Mouse (Mus musculus): ENCODE measurements around the gene Plcg1. TPM values are rescaled to one million over a fixed set of nuclear protein-coding genes. Genes with fewer than 3 reads are reported as not detected.

Plcg1 gene
- polyA plus RNA-seq, 1 experiment from 2014 or later, result 74.3 TPM

DNA sequence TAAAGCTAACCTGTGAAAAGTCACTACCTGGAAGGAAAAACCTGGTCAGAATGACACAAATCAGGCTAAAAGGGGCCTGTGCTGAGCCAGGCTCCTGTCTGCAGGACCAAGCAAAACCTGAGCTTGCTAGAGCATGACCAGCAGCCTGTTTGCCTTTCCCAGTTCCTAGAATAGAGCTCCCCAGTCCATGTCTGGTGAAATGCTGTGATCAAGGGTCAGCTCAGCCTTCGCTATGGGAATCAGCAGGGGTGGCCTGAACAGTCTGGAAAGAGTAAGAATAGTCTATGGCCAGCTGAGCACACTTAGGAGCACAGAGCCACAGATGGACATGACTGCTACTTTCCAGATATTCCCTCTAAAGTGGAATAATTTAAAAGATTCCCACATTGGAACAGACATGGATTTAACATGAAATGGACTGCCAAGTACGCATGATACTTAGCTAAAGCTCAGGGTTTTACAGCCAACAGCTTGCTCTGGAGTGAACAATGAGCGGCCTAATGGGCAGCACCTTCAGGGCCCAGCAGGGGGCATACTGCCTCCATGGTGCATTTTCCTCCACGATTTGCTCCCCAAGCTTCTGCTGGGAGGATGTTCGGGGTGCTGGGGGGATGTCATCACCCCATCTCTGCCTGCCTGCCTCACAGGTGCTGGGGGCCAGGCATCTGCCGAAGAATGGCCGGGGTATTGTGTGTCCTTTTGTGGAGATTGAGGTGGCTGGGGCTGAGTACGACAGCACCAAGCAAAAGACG is 29.5 kb downstream of the Plcg1 start:
- WGBS, result 90% methylated on average over 9 of the region's 9 CpGs
- Histone ChIP-seq H3K36me3 (peaks cover 98% of the 10 kb centered on the region), H3K27ac (no peak overlapping the region)

DNA sequence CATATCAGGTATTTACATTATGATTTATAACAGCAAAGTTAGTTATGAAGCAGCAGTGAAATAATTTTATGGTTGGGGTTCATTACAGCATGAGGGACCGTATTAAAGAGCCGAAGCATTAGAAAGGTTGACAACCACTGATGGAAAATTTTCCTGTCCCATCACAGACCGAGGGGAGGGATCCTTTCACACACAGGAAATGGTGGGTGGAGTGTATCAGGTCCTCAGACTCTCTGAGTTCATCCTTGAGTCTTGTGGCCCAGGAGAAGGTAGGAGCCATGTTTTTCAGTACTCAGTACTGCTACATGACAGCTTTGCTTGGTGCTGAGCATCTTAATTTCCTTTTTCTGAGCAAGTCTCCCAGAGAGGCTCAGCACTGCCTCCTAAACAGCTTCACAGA is 32.7 kb downstream of the Plcg1 start:
- Histone ChIP-seq H3K36me3 (peaks cover 90% of the 10 kb centered on the region), H3K27me3 (no peaks in the 10 kb centered on the region), H3K9me3 (no peaks in the 10 kb centered on the region), H3K27ac (no peak overlapping the region), H3K4me1 (replicated peaks) (0 out of 2 replicates have a peak, but pooled peaks cover 6% of the 10 kb centered on the region), H3K9ac (replicated peaks) (no peak overlapping the region), H3K4me2 (replicated peaks) (no peak overlapping the region), H3K4me3 (replicated peaks) (no peak overlapping the region)
- no peak for ATAC-seq
- WGBS, result 93% methylated on average over 3 of the region's 3 CpGs

More for the DNA sequence above, 29.5 kb downstream of the Plcg1 start:
- Histone ChIP-seq H3K9ac (replicated peaks) (no peak overlapping the region), H3K4me1 (replicated peaks) (no peaks in the 10 kb centered on the region), H3K27me3 (no peaks in the 10 kb centered on the region), H3K9me3 (no peaks in the 10 kb centered on the region), H3K4me2 (replicated peaks) (no peak overlapping the region), H3K4me3 (replicated peaks) (no peak overlapping the region)
- ATAC-seq, result no peak

DNA sequence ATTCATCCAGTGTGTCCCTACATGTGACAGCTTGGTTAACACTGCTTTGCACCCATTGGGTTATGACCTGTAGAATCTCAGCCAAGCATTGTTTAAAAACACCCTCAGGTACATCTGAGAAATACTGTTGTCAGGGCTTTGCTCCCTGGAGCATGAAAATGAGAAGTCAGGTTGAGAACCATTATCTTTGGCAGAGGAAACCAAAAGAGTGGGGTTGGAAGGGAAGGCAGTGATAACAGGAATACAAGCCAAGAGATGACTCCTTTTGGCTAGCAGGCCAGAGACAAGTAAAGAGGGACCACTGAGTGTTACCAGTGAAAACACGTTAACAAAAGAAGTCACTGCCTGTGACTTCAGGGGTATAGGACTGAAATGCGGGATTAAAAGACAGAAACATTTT is 33.3 kb downstream of the Plcg1 start:
- H3K27ac ChIP-seq, result no peak overlapping the region
- H3K4me3 ChIP-seq (replicated peaks), result no peak overlapping the region
- no peaks in the 10 kb centered on the region for H3K9me3 ChIP-seq
- peaks cover 90% of the 10 kb centered on the region for H3K36me3 ChIP-seq
- no peak overlapping the region for H3K9ac ChIP-seq (replicated peaks)
- H3K4me1 ChIP-seq (replicated peaks), result 0 out of 2 replicates have a peak, but pooled peaks cover 6% of the 10 kb centered on the region
- WGBS, result 91% methylated on average over 2 of the region's 2 CpGs
- no peak for ATAC-seq
- H3K27me3 ChIP-seq, result no peaks in the 10 kb centered on the region
- no peak overlapping the region for H3K4me2 ChIP-seq (replicated peaks)

DNA sequence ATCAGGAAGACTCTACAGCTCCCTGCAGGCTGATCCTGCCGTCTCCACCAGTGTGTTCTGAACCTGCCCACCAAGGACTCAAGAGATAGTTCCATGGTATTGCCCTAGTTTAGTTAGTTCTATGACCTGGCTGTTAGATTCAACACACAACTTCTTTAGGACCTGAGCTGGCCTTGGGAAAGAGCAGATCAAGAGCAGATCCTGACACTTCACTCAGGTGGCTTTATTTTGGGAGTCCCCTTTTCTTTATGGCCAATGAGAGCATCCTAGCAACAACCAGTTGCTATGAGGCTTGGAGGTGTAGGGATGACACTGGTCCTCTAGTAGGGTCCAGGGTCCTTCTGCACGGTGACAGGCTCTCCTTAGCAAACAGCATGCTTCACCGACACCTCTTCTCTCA is 34.0 kb downstream of the Plcg1 start:
- no peak overlapping the region for H3K4me2 ChIP-seq (replicated peaks)
- 73% methylated on average over 3 of the region's 3 CpGs for WGBS
- no peaks in the 10 kb centered on the region for H3K27me3 ChIP-seq
- no peak overlapping the region for H3K27ac ChIP-seq
- no peaks in the 10 kb centered on the region for H3K9me3 ChIP-seq
- no peak overlapping the region for H3K4me3 ChIP-seq (replicated peaks)
- peaks cover 85% of the 10 kb centered on the region for H3K36me3 ChIP-seq
- no peak for ATAC-seq
- no peak overlapping the region for H3K9ac ChIP-seq (replicated peaks)
- H3K4me1 ChIP-seq (replicated peaks), result 0 out of 2 replicates have a peak, but pooled peaks cover 6% of the 10 kb centered on the region

DNA sequence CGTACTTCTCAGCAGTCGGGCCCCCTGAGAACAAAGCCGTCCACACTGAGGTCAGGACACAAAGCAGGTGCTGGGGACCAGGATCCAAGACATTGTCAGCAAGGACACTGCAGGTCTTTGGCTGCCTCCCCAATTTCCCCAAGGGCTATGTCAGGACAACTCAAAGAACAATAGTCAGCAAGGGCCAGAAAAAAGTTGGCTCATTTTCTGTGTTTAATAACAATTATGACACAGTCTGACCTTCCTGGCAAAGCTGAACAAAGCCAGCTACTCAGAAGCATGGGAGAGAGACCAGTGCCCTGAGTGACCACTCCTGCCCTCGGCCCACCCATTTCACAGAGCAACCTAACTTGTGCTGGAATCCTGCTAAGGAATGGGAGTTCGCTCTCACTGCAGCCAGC is 35.3 kb downstream of the Plcg1 start:
- Histone ChIP-seq H3K27me3 (no peaks in the 10 kb centered on the region), H3K4me3 (replicated peaks) (no peak overlapping the region), H3K4me1 (replicated peaks) (0 out of 2 replicates have a peak, but pooled peaks cover 6% of the 10 kb centered on the region), H3K36me3 (peaks cover 75% of the 10 kb centered on the region), H3K27ac (no peak overlapping the region), H3K9me3 (no peaks in the 10 kb centered on the region), H3K4me2 (replicated peaks) (no peak overlapping the region), H3K9ac (replicated peaks) (no peak overlapping the region)
- 69% methylated on average over 5 of the region's 5 CpGs for WGBS
- ATAC-seq, result no peak

DNA sequence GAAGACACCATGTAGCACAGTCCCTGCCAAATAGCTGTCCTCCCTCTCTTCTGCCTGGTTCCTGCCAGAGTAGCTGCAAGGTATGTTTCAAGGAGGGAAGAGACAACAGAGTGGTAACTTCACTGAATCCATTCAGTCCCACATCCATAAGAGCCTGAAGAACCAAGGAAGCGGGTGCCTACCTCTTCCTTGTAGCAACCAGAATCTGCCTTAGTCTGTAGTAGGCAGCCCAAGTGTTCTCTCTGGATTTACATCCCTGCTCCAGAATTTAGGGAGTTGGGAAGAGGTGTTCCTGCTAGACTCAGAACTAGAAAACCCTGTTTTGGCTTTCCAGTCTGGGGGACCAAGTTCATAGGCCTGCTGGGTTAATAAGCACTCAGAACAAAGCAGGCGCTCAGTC is 36.1 kb downstream of the Plcg1 start:
- no peaks in the 10 kb centered on the region for H3K27me3 ChIP-seq
- no peak overlapping the region for H3K27ac ChIP-seq
- no peaks in the 10 kb centered on the region for H3K9me3 ChIP-seq
- H3K4me2 ChIP-seq (replicated peaks), result no peak overlapping the region
- 95% methylated on average over 2 of the region's 2 CpGs for WGBS
- ATAC-seq, result no peak
- no peak overlapping the region for H3K4me3 ChIP-seq (replicated peaks)
- H3K9ac ChIP-seq (replicated peaks), result no peak overlapping the region
- peaks cover 67% of the 10 kb centered on the region for H3K36me3 ChIP-seq
- H3K4me1 ChIP-seq (replicated peaks), result 0 out of 2 replicates have a peak, but pooled peaks cover 6% of the 10 kb centered on the region

DNA sequence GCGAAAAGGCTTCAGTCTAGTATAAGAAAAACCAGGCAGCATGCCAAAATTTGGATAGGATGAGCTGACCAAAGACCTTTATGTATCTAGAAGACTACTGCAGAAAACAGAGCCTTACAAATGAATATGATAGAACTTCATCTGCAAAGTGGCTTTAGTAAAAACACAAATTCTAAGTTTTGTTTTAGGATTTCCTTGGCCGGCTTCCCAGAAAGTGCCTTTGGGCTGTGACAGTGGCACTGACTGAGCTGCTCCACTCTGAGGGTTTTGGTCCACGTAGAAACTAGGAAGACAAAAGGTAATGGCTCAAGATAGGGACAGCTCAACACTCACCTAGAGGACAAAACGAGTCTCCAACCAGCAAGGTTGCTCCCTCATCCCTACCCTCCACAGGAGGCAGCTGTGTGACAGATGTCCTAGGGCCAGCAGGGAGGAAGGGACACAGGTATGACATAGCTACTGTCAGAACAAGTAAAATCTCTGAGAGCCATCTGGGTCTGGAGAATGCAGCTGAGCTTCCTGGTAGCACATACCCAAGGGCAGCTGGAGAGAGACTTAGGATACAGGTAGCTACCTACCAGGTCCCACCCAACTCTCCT is 37.1 kb downstream of the Plcg1 start:
- no peak for ATAC-seq
- Histone ChIP-seq H3K4me3 (replicated peaks) (no peak overlapping the region), H3K4me1 (replicated peaks) (0 out of 2 replicates have a peak, but pooled peaks cover 6% of the 10 kb centered on the region), H3K9me3 (no peaks in the 10 kb centered on the region), H3K4me2 (replicated peaks) (no peak overlapping the region), H3K27ac (no peak overlapping the region), H3K36me3 (peaks cover 57% of the 10 kb centered on the region), H3K9ac (replicated peaks) (no peak overlapping the region), H3K27me3 (no peaks in the 10 kb centered on the region)
- 89% methylated on average over 4 of the region's 4 CpGs for WGBS

DNA sequence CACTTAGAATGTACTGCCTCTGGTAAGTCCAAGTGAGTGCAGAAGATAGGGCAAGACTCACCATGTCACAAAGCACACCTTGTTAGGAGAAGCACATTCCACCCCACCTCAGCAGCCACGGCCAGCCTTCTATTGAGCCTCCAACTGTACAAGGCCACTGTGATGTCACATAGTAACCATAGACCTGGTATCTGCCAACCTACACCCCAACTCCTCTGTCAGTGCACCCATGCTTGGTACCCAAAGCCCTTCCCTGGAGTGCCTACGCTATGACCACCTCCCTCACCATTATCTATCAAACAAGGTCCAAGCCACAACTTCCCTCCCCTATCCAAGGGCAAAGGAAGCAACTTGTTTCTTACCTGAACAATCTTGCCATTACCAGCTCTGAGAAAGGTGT is 37.9 kb downstream of the Plcg1 start:
- no peak overlapping the region for H3K27ac ChIP-seq
- H3K4me1 ChIP-seq (replicated peaks), result 0 out of 2 replicates have a peak, but pooled peaks cover 6% of the 10 kb centered on the region
- no peak overlapping the region for H3K9ac ChIP-seq (replicated peaks)
- peaks cover 49% of the 10 kb centered on the region for H3K36me3 ChIP-seq
- no peaks in the 10 kb centered on the region for H3K27me3 ChIP-seq
- no peak for ATAC-seq
- 91% methylated on average over 2 of the region's 2 CpGs for WGBS
- H3K9me3 ChIP-seq, result no peaks in the 10 kb centered on the region
- H3K4me3 ChIP-seq (replicated peaks), result no peak overlapping the region
- H3K4me2 ChIP-seq (replicated peaks), result no peak overlapping the region

DNA sequence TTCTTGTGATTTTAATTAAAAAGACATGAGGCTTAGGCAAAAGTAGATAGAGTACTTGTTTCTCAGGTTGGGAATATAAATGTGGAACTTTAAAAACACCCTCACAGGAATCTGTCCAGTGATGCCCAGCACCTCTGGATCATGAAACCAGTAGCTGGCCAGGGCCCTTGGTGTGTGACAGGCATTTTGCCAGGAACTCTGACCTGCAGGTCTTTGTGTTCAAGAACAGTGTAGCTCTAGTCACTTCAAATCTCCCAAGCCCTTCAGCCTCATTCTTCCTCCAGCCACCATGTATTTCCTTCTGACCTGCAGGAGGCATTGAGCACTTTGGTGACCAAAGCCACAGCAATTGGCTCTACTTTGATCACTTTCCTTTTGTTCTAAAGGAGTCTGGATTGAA is 39.3 kb downstream of the Plcg1 start:
- Histone ChIP-seq H3K27ac (no peak overlapping the region), H3K9me3 (no peaks in the 10 kb centered on the region), H3K36me3 (peaks cover 35% of the 10 kb centered on the region), H3K4me1 (replicated peaks) (0 out of 2 replicates have a peak, but pooled peaks cover 6% of the 10 kb centered on the region), H3K4me3 (replicated peaks) (no peak overlapping the region), H3K27me3 (no peaks in the 10 kb centered on the region), H3K4me2 (replicated peaks) (no peak overlapping the region), H3K9ac (replicated peaks) (no peak overlapping the region)
- no peak for ATAC-seq

DNA sequence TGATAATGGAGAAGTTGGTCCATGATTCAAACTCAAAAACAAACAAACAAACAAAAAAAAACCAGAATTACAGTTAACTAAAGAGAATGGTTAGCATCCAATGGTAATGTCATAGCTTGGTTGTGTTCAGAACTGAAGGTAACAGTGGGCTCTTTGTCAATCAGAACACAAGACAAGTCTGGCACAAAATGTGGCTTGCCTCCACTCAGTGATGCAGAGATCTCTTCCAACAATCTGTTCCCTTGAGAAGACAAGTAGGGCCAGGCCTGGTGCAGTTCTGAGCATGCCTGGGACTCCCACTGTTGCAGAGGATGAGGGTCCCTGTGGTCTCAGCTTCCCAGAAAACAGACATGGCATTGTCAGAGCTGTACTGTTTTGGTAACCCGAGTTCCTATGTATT is 39.8 kb downstream of the Plcg1 start:
- Histone ChIP-seq H3K4me2 (replicated peaks) (no peak overlapping the region), H3K4me1 (replicated peaks) (0 out of 2 replicates have a peak, but pooled peaks cover 6% of the 10 kb centered on the region), H3K9ac (replicated peaks) (no peak overlapping the region), H3K4me3 (replicated peaks) (no peak overlapping the region), H3K36me3 (peaks cover 32% of the 10 kb centered on the region), H3K9me3 (no peaks in the 10 kb centered on the region), H3K27me3 (no peaks in the 10 kb centered on the region), H3K27ac (no peak overlapping the region)
- no peak for ATAC-seq
- WGBS, result 98% methylated on average over 1 of the region's 1 CpGs

DNA sequence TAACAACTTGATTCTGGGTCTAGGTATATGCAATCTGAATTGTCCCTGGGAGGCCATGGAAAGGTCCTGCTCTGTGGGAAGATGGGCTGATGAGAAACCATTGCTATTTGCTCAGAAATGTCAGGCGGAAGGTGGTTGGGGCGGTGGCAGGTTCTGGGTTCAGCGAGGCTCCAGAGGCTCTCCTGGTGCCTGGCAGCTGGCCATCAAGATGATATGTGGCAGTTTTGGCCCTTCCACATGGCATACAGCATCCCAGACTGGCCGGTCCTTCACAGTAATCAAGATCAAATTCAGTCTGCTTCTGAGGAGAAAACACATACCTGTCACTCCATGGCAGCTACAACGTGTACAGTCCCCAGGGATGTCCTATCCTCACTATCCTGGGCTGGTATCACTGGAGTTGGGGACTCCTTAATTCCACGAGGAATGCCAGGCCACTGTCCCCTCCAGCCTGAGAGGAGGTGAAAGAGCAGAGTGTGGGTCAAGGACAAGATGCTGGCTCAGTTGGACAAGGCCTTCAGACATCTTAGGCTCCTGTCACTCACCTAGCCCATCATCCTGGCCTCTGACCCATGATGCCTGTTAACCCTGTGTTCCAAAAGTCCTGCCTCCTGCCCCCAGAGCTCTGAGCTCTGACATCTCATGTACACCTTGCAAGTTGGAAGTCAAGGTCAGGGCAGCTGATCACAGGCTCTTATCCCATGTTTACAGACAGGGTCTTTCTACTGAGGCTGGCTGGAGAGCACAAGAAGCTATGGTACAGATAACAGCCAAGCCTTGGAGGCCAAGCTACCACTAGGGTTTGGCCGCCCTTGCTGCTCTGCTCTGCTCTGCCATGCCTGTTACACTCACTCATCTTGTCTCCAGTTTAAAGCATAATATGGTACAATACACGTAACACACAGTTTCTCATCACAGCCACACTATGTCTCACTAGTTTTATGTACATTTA is 40.5 kb downstream of the Plcg1 start:
- H3K4me3 ChIP-seq (replicated peaks), result no peak overlapping the region
- H3K9me3 ChIP-seq, result no peaks in the 10 kb centered on the region
- H3K4me2 ChIP-seq (replicated peaks), result no peak overlapping the region
- 88% methylated on average over 8 of the region's 8 CpGs for WGBS
- no peaks in the 10 kb centered on the region for H3K4me1 ChIP-seq (replicated peaks)
- H3K27ac ChIP-seq, result no peak overlapping the region
- peaks cover 25% of the 10 kb centered on the region for H3K36me3 ChIP-seq
- no peaks in the 10 kb centered on the region for H3K27me3 ChIP-seq
- ATAC-seq, result no peak
- H3K9ac ChIP-seq (replicated peaks), result no peak overlapping the region

DNA sequence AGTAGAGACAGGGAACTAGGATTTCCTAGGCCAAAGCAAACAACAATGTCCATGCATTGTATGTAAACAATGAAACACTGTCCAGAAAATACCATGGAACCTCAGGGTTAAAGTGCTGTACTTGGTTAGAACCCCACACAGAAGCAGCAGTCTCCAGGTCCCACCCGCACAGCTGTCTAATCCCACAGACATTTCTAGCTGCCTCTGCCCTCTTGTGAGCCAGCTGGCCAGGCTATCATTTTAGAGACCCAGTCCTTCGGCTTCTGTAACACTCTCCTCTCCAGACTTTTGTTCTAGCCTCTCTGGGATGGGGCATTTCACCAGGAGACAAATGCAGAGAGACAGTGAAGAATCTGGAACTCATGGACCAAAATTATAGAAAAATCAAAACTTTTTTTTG is 46.9 kb downstream of the Plcg1 start:
- Histone ChIP-seq H3K4me3 (replicated peaks) (no peak overlapping the region), H3K9me3 (no peaks in the 10 kb centered on the region), H3K4me1 (replicated peaks) (no peaks in the 10 kb centered on the region), H3K9ac (replicated peaks) (no peak overlapping the region), H3K4me2 (replicated peaks) (no peak overlapping the region), H3K27ac (no peak overlapping the region), H3K36me3 (peaks cover 29% of the 10 kb centered on the region), H3K27me3 (no peaks in the 10 kb centered on the region)
- no peak for ATAC-seq
- 85% methylated on average over 2 of the region's 2 CpGs for WGBS

All from midbrain, embryonic 13.5 days (tissue).